Mouse (Mus musculus) right cerebral cortex, postnatal 25 days (tissue): ENCODE results near the gene Nop53.
A peak's percentile ranks its signal among the peaks of the same experiment; 100 is the strongest.

Experiments
- DNase-seq: peaks from one replicate; pipeline ENCODE4 v3.0.0; 2022

Gene Nop53

DNA sequence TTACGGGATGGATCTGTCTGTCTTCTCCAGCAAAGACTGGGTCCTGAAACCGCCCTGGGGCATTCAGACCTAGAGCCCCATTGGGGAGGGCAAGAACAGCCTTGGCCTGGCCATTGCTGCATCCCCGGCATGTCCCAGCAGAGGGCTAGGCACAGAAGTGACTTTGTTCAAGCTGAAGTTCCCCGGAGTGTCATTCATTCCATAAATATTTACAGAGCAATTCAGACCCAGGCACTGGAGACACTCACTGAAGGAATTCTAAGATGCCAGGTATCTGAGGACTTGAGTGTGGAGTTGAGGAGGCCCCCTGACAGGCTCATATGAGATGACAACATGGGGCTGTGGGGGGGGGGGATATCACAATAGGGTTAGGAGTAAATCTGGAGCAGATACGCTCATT is 10.3 kb upstream of the Nop53 start:
- no peak for DNase-seq

DNA sequence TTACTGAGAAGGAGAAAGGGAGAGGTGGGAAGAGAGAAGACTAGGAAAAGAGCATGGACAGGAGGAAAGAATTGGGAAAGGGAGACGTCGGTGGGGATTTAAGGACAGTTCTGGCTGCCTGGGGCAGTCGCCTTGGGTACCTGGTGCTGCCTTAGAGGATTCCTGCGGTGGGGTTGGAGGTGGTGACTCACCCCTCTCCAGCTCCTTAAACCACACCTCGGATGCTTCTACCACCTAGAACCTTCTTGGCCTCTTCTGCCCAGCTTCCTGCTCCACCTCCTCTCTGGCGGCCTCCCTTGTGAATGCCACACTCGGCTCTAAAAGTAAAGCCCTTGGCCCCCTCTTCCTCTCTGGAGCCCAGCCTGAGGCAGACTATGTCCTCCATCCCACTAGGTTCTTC is 9.6 kb upstream of the Nop53 start:
- no peak for DNase-seq

DNA sequence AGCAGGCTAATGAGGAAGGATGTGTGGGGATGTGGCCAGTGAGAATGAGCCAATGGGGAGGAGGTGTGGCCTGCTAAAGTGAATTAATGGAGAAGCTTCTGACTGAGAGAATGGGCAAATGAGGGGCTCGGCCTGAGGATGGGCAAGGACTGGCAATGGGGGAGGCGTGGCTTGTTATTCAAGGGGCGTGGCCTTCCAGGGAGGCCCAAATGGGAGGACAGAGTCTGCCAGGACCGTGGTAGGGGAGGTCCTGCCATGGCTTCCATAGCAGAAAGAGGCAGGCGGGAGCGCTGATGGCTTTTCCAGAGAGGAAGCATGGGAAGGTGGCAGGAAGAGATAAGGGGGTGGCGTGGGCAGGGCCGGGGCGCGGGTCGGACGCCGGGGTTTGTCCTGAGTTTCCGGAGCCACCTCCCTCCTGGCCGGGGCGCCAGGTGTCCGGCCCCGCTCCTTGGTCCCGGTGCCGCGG is 9.1 kb upstream of the Nop53 start:
- no peak for DNase-seq

DNA sequence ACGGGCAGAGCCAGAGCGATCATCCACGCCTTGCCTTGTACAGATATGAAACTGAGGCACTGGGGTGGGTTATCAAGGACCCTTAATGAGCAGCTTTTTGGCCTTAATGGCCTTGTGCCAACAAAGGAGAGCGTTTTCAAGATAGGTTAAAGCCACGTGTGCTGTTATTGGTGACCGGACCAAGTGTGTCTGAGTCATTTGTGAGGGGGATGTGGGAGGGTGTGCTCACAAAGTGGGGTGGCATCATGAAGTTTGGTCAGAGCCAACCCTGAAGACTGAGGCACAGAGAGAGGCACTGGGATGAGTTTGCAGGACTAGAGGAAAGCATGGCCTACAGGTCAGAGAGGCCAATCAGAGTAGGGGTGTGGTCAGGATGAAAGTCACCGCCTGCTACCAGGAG is 8.6 kb upstream of the Nop53 start:
- no peak for DNase-seq

DNA sequence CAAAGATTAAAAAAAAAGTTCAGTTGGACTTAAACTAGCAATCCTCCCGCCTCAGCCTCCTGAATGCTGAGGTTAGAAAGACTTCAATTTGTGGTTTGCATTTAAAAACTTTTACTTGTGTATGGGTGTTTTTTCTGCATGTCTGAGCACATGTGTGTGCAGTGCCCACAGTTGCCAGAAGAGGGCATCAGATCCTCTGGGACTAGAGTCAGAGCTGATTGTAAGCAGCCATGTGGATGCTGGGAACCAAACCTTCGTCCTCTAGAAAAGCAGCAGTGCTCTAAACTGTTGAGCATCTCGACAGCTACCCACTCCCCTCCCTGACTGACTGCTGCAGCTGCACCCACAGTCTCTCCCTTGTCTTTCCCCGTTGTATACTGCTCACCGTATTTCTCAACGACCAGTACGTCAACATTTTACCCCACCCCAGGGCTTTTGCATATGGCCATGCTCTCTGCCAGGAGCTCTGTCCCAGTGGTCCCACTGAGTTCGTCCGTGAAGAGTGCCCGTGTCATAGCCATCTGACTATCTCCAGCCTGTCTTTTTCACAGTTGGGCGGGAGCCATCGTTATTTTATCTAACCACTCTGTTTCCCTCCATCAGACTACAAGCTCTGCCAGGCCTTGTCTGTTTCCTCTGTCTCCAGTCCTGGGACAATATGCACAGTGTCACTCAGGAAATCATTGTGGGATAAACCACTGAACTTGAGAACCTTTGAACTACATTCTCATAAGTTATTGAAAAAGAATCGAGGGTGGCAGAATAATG is 7.6 kb upstream of the Nop53 start:
- DNase-seq: no peak

DNA sequence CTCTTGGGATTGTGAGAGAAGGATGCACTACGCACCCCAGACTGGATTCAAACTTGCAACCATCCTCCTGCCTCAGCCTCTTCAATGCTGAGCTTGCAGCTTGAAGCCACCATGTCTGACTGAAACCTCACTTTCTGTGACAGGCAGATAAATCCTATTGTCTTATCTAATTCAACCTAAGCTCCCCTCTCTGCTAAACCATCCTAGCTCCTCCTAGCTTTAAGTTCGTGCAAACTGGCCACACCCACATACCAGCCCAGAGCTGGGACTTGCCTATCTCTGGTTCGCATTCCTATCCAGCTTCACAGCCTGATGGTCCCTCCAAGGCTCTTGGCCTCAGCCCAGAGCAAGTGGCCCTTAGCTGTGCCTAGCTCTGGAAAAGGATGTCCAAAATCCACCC is 6.5 kb upstream of the Nop53 start:
- no peak for DNase-seq

DNA sequence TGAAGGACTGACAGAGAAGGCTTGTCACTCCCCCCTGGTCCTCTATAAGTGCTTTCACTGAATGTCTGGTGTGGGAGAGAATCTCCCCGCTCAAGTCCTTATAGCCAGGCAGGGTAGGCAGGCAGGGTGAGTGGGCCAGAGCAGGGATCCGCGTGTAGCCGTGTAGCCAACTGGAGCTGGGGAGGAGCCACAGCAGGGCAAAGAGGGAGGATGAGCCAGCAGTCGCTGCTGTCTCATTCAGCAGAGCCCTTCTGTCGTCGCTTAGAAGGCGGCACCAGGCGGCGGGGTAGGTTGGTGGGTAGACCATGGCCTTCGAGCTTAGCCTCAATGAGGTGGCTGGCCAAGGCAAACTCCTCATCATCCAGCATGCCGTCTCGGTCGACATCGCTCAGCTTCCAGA is 4.1 kb upstream of the Nop53 start:
- no peak for DNase-seq

DNA sequence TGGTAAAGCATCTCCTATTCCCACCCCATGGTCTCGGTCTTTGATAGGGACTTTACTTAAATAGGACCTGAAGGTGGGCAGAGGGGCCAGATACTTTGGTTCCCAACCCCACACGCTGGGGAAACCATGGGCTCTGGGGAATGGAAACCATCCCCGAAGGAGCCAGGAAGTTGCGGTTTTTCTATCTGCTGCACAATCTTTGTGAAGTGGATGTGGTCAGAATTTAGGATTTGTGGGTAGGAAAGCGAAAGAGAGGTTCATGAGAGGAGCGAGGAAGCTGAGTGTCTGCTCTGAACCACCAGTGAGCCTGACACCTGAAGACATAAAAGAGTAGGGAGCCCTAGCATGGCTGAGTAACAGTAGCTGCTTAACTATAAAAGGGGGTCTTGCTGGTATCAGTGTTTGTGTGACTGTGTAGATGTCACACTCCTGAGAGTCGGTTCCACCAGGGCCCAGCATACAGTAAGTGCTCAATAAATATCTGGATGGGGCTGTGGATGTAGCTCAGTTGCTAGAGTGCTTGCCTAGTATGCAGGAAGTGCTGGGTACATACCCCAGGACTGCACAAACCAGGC is 3.4 kb upstream of the Nop53 start:
- DNase-seq: no peak

DNA sequence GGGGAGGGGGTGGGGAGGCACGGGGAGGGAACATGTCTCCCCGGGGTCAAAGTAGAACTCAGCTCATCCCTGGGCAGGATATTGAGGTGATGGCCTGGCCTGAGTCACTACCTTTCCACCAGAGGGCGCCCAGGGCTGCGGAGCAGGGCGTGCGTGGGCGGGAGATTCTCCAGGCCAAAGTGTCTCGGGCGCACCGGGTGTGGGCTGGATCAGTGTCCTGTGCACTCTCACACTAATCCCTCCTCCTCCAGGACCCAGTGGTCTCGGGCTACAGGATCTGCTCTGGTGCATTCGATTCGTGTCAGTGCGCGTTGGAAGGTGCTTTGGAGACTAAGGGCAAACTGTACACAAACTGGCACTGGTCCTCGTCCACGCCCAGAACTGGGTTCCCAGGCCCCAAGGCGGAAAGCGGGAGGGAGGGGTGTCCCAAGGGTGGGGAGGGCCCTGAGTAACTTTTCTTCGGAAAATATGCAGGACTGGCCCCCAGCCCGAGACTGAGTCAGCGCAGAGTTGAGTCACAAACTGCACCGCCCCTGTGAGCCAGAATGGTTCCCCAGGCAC is 2.6 kb upstream of the Nop53 start:
- DNase-seq: peak; percentile 61

DNA sequence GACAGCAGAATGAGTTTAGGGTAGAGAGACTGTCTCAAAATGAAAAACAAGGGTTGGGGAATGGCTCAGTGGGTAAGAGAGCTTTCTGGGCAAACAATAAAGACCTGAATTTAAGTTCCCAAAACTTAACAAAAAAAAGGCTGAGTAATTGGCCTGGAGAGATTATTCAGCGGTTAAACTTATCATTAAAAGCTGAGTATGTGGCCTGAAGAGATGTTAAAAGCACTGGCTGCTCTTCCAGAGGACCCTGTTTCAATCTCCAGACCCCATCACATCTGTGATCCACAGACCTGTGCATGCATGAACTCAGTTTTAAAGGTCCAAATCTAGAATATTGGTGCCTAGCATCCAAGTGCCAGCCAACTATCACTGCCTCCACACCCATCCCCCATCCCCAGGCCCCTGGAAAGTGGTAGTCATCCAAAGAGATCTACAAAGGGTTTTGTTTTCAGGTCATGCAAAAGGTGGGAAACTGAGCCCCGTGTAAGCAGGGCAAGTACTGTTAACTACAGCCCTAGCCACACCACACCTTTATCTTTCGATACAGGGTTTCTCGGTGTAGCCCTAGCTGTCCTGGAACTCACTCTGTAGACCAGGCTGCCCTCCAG is 1.9 kb upstream of the Nop53 start:
- DNase-seq: no peak

DNA sequence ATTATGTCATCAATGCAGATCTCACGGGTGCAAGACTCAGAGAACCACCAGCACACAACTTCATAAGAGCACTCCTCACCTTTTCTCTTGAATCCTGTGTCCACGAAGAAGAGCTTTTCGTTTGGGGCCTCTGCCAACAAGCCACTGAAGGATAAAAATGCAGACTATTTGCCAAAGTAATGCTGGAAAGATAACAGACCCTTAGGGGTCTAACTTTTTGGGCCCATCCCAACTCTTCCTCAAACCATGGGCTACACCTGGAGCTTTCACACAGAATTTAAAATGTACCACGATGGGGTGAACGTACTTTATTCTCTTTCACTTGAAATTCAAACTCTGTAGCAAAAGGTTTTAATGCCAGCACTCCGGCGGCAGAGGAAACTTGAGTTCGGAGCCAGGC is 663 bp downstream of the Nop53 start:
- DNase-seq: no peak

DNA sequence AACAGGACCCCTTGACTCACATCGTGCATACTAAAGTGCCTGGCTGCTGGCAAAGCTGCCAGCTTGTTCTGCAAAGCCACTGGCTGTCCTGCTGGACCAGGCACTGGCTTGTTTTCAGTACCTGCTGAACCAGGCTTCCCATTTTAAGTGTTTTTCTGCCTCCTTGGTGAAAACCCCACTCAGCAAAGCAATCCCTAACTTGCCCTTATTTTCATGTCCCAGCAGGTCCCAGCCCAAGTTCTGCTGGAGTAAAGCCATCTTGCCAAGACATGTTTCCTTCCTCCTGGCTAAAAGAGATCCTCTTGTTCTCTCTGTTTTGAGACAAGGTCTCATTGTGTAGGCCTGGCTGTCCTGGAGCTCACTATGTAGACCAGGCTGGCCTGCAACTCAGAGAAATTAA is 1.6 kb downstream of the Nop53 start:
- no peak for DNase-seq

DNA sequence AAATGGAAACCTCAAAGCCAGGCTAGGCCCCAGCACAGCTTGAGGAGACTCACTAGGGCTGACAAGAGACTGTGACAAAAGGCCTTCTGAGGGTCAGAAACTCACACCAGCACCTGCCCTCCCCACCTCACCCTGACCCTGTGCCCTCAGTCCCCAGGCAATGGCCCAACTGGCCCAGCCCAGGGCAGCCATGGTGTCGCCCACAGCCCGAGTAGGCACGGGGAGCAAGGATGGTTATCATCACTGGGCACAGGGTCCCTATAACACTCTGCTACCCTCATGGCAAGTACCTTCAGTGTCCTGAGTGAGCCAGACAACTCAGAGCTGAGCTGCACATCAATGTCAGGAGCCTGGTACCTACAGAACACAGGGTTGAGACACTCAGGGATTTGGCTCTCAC is 7.3 kb downstream of the Nop53 start:
- no peak for DNase-seq

DNA sequence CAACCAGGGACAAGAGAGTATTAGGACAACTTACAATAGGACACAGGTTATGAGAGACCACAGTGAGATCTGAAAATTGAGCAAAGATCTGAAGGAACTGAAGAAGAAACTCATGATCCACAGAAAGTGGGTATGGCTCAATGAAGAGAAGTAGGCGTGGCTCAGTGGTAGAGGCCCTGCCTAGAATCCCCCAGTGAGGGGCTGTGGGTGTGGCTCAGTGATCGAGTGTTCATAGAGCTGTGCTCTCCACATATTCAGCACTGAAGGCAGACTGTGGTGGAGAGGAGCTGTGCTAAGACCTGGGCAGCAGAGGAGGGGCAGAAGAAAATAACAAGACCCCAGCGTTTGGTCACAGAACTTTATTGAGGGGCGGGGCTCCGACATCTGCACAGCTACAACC is 8.4 kb downstream of the Nop53 start:
- no peak for DNase-seq

DNA sequence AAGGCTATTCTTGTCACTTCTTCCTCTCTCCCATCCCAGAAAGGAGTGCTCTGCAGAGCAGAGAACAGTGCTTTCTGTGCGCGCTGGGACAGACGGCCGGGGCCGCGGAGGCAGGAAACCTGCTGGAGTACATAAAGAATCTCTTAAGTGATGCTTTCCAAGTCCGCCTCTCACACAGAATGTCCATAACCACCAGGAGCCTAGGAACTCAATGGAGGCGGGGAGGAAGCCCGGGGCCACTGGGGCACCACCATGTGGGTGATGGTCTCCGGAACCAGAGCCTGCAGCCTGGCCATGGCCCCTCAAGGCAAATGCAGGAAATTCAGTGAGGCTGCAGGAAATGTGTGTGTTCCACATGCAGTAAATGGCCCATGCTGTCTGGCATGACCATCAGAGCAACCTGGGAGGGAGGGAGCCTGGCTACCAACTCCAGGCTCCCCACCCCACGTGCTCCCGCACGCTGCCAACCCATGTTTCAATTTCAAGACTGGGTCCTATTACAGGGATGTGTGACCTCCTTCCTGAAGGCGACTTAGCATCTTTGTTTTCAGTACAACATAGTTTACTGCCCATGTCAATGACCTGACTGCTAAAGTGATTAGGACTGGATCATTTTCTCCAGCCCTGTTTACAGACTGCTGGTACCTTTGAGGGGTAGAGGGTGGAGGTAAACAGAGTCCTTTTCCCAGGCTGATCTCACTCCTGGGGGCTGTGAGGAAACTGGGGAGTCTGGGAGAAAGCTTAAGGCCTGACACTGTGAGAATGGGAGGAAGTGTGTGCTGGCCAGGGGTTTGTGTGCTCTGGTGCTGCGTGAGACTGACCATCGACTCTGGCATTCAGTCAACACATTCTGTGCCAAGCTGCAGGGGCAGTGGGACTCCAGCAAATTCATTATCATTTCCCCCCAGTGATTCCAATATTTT is 12.2 kb downstream of the Nop53 start:
- DNase-seq: peak; percentile 57

DNA sequence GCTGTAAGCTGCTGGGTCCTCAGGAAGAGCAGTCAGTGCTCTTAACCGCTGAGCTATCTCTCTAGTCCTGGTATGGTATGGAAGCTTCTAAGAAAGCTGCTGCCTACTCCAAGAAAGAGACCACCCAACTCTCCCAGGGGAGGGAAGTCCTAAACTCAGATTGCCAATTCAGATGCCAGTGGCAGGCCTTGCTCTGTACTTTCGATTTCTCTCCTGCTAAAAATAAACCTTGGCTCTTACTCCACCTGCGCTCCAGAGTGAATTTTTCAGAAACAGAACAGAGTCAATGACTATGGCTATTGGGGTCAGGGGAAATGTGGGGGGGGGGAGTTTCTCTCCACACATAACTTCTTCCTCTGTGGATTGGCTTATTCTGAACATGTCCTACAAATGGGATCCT is 14.2 kb downstream of the Nop53 start:
- DNase-seq: no peak

DNA sequence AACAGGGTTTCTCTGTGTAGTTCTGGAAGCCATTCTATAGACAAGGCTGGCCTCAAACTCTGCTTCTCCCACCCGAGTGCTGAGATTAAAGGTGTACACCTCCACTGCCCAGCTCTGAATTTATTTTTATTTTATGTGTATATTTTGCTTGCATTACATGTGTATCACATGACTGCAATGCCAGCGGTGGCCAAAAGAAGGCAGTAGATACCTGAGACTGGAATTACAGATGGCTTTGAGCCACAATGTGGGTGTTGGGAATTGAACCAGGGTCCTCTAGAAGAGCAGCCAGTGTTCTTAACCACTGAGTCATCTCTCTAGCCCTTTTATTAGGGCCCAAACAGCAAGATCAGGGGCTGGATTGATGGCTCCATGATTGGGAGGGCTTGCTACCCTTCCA is 15.3 kb downstream of the Nop53 start:
- DNase-seq: no peak

DNA sequence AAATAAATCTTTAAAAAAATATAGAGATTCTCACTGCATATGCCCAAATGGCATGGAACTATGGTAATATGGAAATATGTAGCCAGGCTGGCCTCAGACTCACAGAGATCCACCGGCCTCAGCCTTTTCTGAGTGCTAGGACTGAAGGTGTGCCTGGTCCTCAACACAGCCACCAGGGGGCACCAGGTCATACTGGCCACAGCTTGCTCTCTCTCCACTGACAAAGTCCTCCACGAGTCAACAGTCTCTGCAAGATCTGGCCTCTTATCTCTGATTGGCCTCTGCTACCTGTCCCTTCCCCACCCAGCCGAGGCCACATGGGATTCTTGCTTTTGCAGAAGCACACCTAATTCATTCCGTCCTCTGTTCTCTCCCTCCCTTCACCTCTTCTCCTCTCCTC is 16.0 kb downstream of the Nop53 start:
- no peak for DNase-seq

DNA sequence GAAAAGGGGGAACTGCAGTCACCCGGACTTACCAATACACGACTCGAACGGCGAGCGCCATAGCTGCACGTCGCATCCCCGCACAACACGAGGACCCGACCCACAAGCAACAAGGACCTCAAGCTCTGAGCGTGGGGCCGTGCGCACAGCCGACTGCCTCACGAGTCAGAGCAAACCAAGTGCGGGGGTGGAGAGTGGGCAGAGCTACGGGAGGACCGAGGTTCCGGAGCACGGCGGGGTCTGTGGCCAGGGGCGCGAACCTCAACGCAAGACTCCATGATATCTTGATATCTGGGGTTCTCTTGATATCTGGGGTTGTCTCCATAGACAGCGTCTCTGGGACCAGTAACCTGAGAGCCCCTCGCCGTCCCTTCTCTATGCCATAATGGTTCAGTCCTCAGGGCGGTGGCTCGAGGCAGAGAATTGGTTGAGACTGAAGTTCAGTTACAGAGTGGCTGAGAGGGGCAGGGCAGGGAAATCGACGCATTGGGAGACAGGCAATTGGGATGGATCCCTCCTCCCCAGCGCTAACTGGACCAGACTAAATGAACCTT is 23.6 kb downstream of the Nop53 start, which contains the start of gene Selenow:
Selenow (minus strand) TSS at position 183 of the 554 bp plus-strand sequence.
- peak; percentile 90 for DNase-seq

DNA sequence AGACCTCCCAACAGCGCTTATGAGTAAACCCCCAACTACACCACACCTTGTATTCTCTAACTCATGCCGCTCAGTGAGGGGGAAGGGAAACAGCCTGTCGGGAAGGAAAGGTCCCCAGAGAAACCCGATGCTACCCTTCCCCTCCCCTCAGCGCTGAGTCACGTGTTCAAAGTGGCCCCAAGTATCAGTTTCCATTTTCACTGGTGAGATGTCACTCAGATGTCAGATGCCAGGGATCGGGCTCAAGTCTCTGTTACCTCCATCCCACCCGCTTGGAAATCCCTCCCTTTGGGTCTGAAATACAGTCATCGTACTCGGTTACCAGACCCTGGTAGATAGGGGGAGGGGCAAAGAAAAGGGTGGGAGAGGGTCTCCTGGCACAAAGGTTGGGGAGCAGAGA is 24.1 kb downstream of the Nop53 start:
- DNase-seq: peak; percentile 29

DNA sequence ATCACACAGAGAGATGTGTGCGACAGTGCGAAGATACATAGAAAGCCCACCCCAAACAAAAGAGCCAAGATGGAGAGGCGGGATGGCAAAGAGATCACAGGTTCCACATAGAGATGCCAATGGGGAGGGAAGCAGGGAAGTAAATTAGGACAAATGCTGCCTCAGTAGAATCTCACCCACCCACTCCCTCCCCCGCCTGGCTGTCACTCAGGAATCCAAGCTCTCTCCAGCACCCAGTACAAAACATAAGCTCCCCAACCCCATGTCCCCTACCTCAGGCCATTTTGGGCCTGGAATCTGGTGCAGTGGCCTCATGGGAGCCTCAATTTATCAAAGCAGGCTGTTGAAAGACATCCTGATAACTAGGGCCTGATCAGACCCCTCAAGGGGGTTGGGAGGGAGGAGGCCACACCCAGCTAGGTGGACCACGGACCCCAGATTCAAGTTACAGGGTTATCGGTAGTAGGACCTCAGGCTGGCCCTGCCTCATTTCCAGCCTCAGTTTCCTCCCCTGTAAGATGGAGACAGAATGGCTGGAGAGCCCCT is 25.2 kb downstream of the Nop53 start:
- no peak for DNase-seq

DNA sequence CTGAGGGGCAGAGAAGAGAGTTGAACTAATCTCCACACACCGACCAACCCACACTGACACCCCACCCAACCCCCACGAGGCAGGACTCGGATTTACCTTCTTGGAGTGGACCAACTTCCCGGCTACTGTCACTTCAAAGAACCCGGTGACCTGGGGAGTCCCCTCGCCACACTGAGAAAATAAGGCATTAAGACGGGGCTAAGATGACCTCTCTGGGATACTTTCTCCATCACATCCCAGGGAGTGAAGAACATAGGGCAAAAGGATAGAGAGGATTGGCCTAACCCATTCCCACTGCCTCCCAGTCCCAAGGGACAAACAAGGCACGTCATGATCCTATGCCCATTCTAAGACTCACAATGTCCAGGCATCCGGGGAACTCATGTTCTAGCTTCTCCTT is 25.9 kb downstream of the Nop53 start:
- no peak for DNase-seq
